Mouse (Mus musculus): Measurements from ENCODE around the gene Rnf166.

The Rnf166 gene

GRCm38 (mm10) chr8:122475580-122476320 lies at the start of gene Rnf166, which contains the start of gene Ctu2:
Gene Rnf166, minus strand, starts transcription at chr8:122476064.
Gene Ctu2, plus strand, starts transcription at chr8:122476143.
- CTCF ChIA-PET = no interaction called here

GRCm38 (mm10) chr8:122525004-122525403 lies 49.1 kb upstream of the Rnf166 start:
- CTCF ChIA-PET = no interaction called here

GRCm38 (mm10) chr8:122524506-122524905 lies 48.6 kb upstream of the Rnf166 start:
- CTCF ChIA-PET = interaction anchor here (0.5 kb wide), 1 partner anchor 199 kb away, joined by 3 read pairs; no protein-coding TSS in a partner anchor

- CTCF ChIA-PET = interaction anchor here (0.5 kb wide), 1 partner anchor 200 kb away, joined by 3 read pairs; no protein-coding TSS in a partner anchor
Observed at GRCm38 (mm10) chr8:122523652-122524360, 47.9 kb upstream of the Rnf166 start.

- CTCF ChIA-PET = no interaction called here
Observed at GRCm38 (mm10) chr8:122522796-122523651, 47.2 kb upstream of the Rnf166 start.

GRCm38 (mm10) chr8:122520611-122521010 lies 44.7 kb upstream of the Rnf166 start:
- CTCF ChIA-PET = no interaction called here

GRCm38 (mm10) chr8:122517541-122518190 lies 41.8 kb upstream of the Rnf166 start:
- CTCF ChIA-PET = interaction anchor here (0.5 kb wide), 1 partner anchor 1942 kb away, joined by 3 read pairs; no protein-coding TSS in a partner anchor

GRCm38 (mm10) chr8:122515699-122516098 lies 39.8 kb upstream of the Rnf166 start:
- CTCF ChIA-PET = no interaction called here

- CTCF ChIA-PET = no interaction called here
Observed at GRCm38 (mm10) chr8:122512392-122512791, 36.5 kb upstream of the Rnf166 start.

- CTCF ChIA-PET = no interaction called here
Observed at GRCm38 (mm10) chr8:122511552-122511951, 35.7 kb upstream of the Rnf166 start.

GRCm38 (mm10) chr8:122500856-122501255 lies 25.0 kb upstream of the Rnf166 start:
- CTCF ChIA-PET = interaction anchor here (1.9 kb wide), 1 partner anchor 51 kb away, joined by 14 read pairs; no protein-coding TSS in a partner anchor

GRCm38 (mm10) chr8:122497912-122498311 lies 22.0 kb upstream of the Rnf166 start:
- CTCF ChIA-PET = interaction anchor here (1.1 kb wide), 1 partner anchor 52 kb away, joined by 4 read pairs; no protein-coding TSS in a partner anchor

GRCm38 (mm10) chr8:122497016-122497734 lies 21.3 kb upstream of the Rnf166 start:
- CTCF ChIA-PET = interaction anchor here (0.6 to 0.9 kb wide), 3 partner anchors 52 to 793 kb away, joined by 3 to 6 read pairs (median 3); no protein-coding TSS in a partner anchor

GRCm38 (mm10) chr8:122488387-122488786 lies 12.5 kb upstream of the Rnf166 start:
- CTCF ChIA-PET = no interaction called here

- CTCF ChIA-PET = no interaction called here
Observed at GRCm38 (mm10) chr8:122484831-122485230, 9.0 kb upstream of the Rnf166 start.

- CTCF ChIA-PET = no interaction called here
Observed at GRCm38 (mm10) chr8:122483877-122484276, 8.0 kb upstream of the Rnf166 start.

GRCm38 (mm10) chr8:122482448-122482847 lies 6.6 kb upstream of the Rnf166 start:
- CTCF ChIA-PET = interaction anchor here (0.8 kb wide), 1 partner anchor 9 kb away, joined by 6 read pairs; no protein-coding TSS in a partner anchor

- CTCF ChIA-PET = interaction anchor here (0.7 to 1.1 kb wide), 2 partner anchors 46 to 161 kb away, joined by 3 to 8 read pairs; no protein-coding TSS in a partner anchor
Observed at GRCm38 (mm10) chr8:122474951-122475560, 808 bp downstream of the Rnf166 start.

GRCm38 (mm10) chr8:122473911-122474421 lies 1.9 kb downstream of the Rnf166 start:
- CTCF ChIA-PET = interaction anchor here (0.5 kb wide), 1 partner anchor 44 kb away, joined by 5 read pairs; no protein-coding TSS in a partner anchor

- CTCF ChIA-PET = no interaction called here
Observed at GRCm38 (mm10) chr8:122470691-122471090, 5.2 kb downstream of the Rnf166 start.
